Mouse (Mus musculus) layer of hippocampus, postnatal 25 days (tissue): ENCODE measurements around the gene Ang5. TPM values are rescaled to one million over a fixed set of nuclear protein-coding genes. Genes with fewer than 3 reads are reported as not detected.

ENCODE experiments used
- total RNA-seq, 2 experiments: library from RNA; stranded (reverse); gene quantifications; 2 replicates each; pipeline ENCODE4 v1.2.3; 2021

Gene Ang5
- total RNA-seq, 2 experiments from 2014 or later = not detected

Other genes with a start within 250 kb of the Ang5 start
- not detected for gene Gm16506, start 229.6 kb upstream of the Ang5 start, total RNA-seq
- not detected for gene Gm6526, start 209.2 kb upstream of the Ang5 start, total RNA-seq
- not detected for gene Gm8180, start 172.3 kb upstream of the Ang5 start, total RNA-seq
- not detected for gene Ear1, start 81.6 kb upstream of the Ang5 start, total RNA-seq
- not detected for gene Ear10, start 33.5 kb upstream of the Ang5 start, total RNA-seq
- not detected for gene Gm8113, start 31.7 kb upstream of the Ang5 start, total RNA-seq
- gene Ang6, start 45.2 kb downstream of the Ang5 start, total RNA-seq = not detected
- gene Ear2, start 145.6 kb downstream of the Ang5 start, total RNA-seq = not detected
- not detected for gene Gm3327, start 166.8 kb downstream of the Ang5 start, total RNA-seq
- gene Gm8212, start 240.6 kb downstream of the Ang5 start, total RNA-seq = not detected